Mouse (Mus musculus) forebrain, postnatal 0 days (tissue): ENCODE results near the gene Slc25a15. TPM values are rescaled to one million over a fixed set of nuclear protein-coding genes. Genes with fewer than 3 reads are reported as not detected.
A peak's percentile ranks its signal among the peaks of the same experiment; 100 is the strongest.

ENCODE experiments used
- ATAC-seq: fragments of 200-750 bp; cut with Nextera tagmentation; 2 replicates; pipeline ENCODE4 v1.8.0; 2017; ENCODE audit warnings: mild to moderate bottlenecking, moderate library complexity
- DNase-seq: peaks from one replicate; pipeline ENCODE4 v3.0.0-alpha.2; 2015
- H3K27ac ChIP-seq: fragments of 300-500 bp; sonication (generic); 2 replicates; pipeline ENCODE4 v1.5.1; 2014; ENCODE audit warnings: low read depth, mild to moderate bottlenecking, antibody characterized with exemption, low read length, moderate library complexity, mixed read lengths
- H3K27me3 ChIP-seq: fragments of 300-500 bp; sonication (generic); 2 replicates; pipeline ENCODE4 v1.6.1; 2014; ENCODE audit warnings: mild to moderate bottlenecking, low read length, mixed read lengths; ENCODE audit not compliant: insufficient read depth
- H3K36me3 ChIP-seq: fragments of 300-500 bp; sonication (generic); 2 replicates; pipeline ENCODE4 v1.6.1; 2014; ENCODE audit warnings: mild to moderate bottlenecking, moderate library complexity; ENCODE audit not compliant: insufficient read depth
- H3K4me1 ChIP-seq: fragments of 300-500 bp; sonication (generic); 2 replicates; pipeline ENCODE4 v1.6.1; 2014; ENCODE audit warnings: antibody characterized with exemption; ENCODE audit not compliant: insufficient read depth
- H3K4me2 ChIP-seq: fragments of 300-500 bp; sonication (generic); 2 replicates; pipeline ENCODE4 v1.6.1; 2014; ENCODE audit warnings: low read depth, mild to moderate bottlenecking, moderate library complexity
- H3K4me3 ChIP-seq: fragments of 300-500 bp; sonication (generic); 2 replicates; pipeline ENCODE4 v1.5.1; 2014; ENCODE audit warnings: low read depth, low read length, mixed read lengths
- H3K9ac ChIP-seq: fragments of 300-500 bp; sonication (generic); 2 replicates; pipeline ENCODE4 v1.6.1; 2014; ENCODE audit warnings: mild to moderate bottlenecking
- H3K9me3 ChIP-seq: fragments of 300-500 bp; sonication (generic); 2 replicates; pipeline ENCODE4 v1.6.1; 2016; ENCODE audit warnings: low read length
- CTCF ChIP-seq: sonication (generic); IDR thresholded peaks from 2 replicates; pipeline ENCODE4 v1.5.1; 2016; ENCODE audit warnings: antibody characterized with exemption, control low read depth, low read depth
- WGBS: fragments of 180-500 bp; shearing (Covaris S2); extraction: QIAGEN DNeasy Blood & Tissue Kit; methylation state at CpG from one replicate; pipeline ENCODE4 v1.1.7; 2014; 5-methylcytosine and 5-hydroxymethylcytosine counted together
- polyA plus RNA-seq: library from polyadenylated mRNA; unstranded; fragments of >200 nt; fragmentation: Nextera tagmentation; extraction: Ambion mirVana; gene quantifications from 2 replicates; pipeline ENCODE4 v1.2.1, GENCODE M21; 2015
- total RNA-seq: library from RNA; depleted of rRNA; stranded (reverse); fragments of >200 nt; gene quantifications from 2 replicates; pipeline ENCODE4 v1.2.3, GENCODE M21; 2014; rRNA removed

Gene Slc25a15
- total RNA-seq (6.9 and 7.2 TPM in 2 replicates), polyA plus RNA-seq (6.0 and 7.3 TPM in 2 replicates)

DNA sequence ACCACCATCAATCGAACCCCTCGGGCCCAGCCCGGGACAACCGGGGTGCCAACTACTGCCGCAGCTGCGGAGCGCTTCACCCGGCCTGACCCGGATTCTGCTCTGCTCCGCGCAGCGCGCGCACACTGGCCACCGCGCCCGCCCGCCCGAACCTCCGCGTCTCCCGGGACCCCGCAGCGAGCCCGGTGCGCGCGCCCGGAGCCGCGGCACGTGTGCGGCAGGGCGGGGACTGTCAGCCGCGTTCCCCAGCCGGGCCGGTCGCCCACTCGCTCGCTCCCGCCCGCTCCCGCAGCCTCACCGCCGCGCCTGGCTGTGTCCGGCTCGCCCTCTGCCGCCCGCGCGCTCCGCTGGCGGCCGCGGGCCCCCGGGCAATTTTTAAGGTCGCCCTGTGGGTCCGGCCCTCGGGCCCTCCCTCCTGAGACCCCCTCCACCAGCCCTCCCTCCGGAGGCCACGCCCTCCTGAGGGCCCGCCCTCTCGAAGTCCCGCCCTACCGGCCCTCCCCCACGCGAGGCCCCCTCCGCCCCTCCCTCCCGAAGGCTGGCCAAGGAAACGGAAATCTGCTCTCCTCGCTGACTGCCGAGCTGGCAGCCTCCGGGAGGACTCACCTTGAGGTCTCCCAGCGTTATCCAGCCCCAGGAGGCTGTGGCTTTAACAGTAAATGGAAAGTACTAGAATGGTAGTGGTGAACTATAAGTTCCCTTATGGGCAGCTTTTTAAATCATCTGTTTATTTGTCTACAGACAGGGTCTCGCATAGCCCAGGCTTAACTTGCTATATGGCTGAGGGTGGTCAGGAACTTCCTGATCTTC, at the start of gene Slc25a15:
Slc25a15 (minus strand) TSS at position 456 of the 810 bp plus-strand sequence.
- H3K9ac ChIP-seq, result peak within 1 kb of the TSS; percentile 78
- no peak for TF ChIP-seq CTCF
- ATAC-seq (peak; percentile 94), DNase-seq (peak; percentile 91)
- H3K4me2 ChIP-seq, result peak within 1 kb of the TSS; percentile 75
- H3K9me3 ChIP-seq, result no peaks in the 10 kb centered on the region
- H3K36me3 ChIP-seq, result no peaks in the 10 kb centered on the region
- peak within 1 kb of the TSS; percentile 74 for H3K4me3 ChIP-seq
- H3K4me1 ChIP-seq, result peaks cover 6% of the 10 kb centered on the region; the same call in 1 of the 2 replicates
- H3K27ac ChIP-seq, result peak within 1 kb of the TSS; percentile 77
- no peaks in the 10 kb centered on the region for H3K27me3 ChIP-seq
- whole genome bisulfite sequencing, result 1% methylated on average over 60 of the region's 77 CpGs

- H3K9me3 ChIP-seq, result no peaks in the 10 kb centered on the region
- DNase-seq, result no peak
- H3K4me2 ChIP-seq, result peak overlapping the region; percentile 83
- TF ChIP-seq CTCF, result no peak
- H3K4me3 ChIP-seq, result peak overlapping the region; percentile 92
- H3K27ac ChIP-seq, result peak overlapping the region; percentile 89; the same call in 1 of the 2 replicates
- H3K4me1 ChIP-seq, result 0 out of 2 replicates have a peak, but pooled peaks cover 7% of the 10 kb centered on the region
- no peak for ATAC-seq
- no peaks in the 10 kb centered on the region; the same call in 1 of the 2 replicates for H3K36me3 ChIP-seq
- 19% methylated on average over 8 of the region's 8 CpGs for WGBS
- H3K27me3 ChIP-seq, result no peaks in the 10 kb centered on the region
- peak overlapping the region; percentile 93 for H3K9ac ChIP-seq
These were observed 13.6 kb upstream of the Slc25a15 start for GRCm38 (mm10) chr8:22411971-22412370.

DNA sequence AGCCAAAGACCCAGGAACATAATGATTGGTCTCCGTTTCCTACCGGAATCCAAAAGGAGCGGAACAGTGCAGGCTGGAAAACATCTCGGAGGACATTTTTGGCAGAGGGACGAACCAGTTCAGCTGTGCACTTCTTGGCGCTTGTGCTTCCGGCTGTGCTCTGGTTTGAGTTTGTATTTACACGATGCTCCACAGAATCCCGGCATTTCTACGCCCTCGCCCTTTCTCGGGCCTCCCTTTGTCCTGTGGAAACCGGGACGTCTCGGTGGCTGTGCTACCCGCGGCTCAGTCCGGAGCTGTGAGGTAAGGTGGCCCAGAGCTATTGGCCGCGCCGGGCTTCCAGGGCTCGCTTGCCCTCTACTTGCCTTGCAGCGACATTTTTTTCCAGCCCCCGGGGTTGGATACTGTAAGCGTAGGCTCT, 12.9 kb upstream of the Slc25a15 start, which contains the start of gene Mrps31:
Mrps31 (plus strand) TSS at position 80 of the 421 bp plus-strand sequence.
- peak within 1 kb of the TSS; percentile 93 for H3K9ac ChIP-seq
- no peak for TF ChIP-seq CTCF
- H3K4me2 ChIP-seq, result peak within 1 kb of the TSS; percentile 83
- WGBS, result under 1% methylated on average over 25 of the region's 25 CpGs
- H3K9me3 ChIP-seq, result no peaks in the 10 kb centered on the region
- no peaks in the 10 kb centered on the region for H3K27me3 ChIP-seq
- DNase-seq (peak; percentile 94), ATAC-seq (peak; percentile 98)
- 0 out of 2 replicates have a peak, but pooled peaks cover 7% of the 10 kb centered on the region for H3K4me1 ChIP-seq
- peak within 1 kb of the TSS; percentile 89 for H3K27ac ChIP-seq
- no peaks in the 10 kb centered on the region; the same call in 1 of the 2 replicates for H3K36me3 ChIP-seq
- H3K4me3 ChIP-seq, result peak within 1 kb of the TSS; percentile 92

DNA sequence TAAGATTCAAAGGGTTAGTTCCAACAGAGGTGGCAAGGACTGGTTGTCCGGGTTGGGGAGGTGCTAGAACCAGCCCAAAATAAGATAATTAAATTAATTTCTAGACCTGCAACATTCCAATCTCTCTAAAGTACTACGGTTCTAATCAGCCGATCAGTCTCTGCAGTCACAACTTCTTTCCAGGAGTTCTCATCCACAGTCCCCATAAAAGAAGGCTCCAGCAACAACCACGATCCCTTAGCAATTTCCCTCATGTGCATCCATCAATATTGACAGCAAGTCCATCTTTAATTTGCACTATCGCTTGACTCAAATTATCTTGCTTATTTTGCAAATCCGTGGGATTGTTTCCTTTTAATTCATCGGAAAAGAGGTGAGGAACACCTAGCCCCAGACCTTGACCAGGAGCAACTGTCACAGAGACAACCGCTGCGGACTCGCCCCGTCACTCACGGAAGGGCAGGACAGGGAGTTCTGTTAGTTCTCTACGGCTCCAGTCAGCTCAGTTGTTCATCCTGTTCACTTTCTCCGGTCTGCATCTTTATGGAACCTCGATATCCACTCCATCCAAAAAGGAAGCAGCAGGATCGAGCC, 12.4 kb upstream of the Slc25a15 start:
- Histone ChIP-seq H3K4me1 (0 out of 2 replicates have a peak, but pooled peaks cover 7% of the 10 kb centered on the region), H3K9ac (peak overlapping the region; percentile 93), H3K36me3 (no peaks in the 10 kb centered on the region), H3K4me2 (peak overlapping the region; percentile 83), H3K4me3 (peak overlapping the region; percentile 92), H3K9me3 (no peaks in the 10 kb centered on the region), H3K27me3 (no peaks in the 10 kb centered on the region), H3K27ac (peak overlapping the region; percentile 82)
- 15% methylated on average over 16 of the region's 16 CpGs for WGBS
- ATAC-seq (peak; percentile 5; the same call in 1 of the 2 replicates), DNase-seq (no peak)
- no peak for TF ChIP-seq CTCF

DNA sequence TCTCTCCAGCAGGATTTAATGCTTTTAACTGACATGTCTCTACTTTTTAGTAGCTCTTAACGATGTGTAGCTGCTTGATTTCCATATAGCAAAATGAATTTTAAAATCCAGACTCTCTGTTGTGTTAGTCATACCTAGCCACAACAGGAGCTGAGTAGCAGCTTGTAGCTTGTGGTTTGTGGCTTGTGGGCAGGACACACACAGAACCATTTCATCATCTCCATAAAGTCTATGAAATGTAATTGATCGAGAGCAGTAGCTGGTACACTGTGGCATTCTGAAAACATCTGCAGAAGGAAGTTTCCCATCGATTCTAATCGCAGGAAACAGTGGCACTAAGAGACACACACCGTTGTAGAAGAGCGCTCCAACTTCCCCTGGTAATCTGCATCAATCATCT, 7.3 kb upstream of the Slc25a15 start:
- H3K9ac ChIP-seq, result no peak overlapping the region
- no peaks in the 10 kb centered on the region for H3K27me3 ChIP-seq
- no peak overlapping the region for H3K4me3 ChIP-seq
- H3K4me2 ChIP-seq, result no peak overlapping the region
- no peaks in the 10 kb centered on the region for H3K36me3 ChIP-seq
- H3K27ac ChIP-seq, result no peak overlapping the region
- no peaks in the 10 kb centered on the region for H3K4me1 ChIP-seq
- TF ChIP-seq CTCF, result no peak
- no peak for ATAC-seq
- no peaks in the 10 kb centered on the region for H3K9me3 ChIP-seq
- no peak for DNase-seq
- WGBS, result 73% methylated on average over 6 of the region's 6 CpGs

DNA sequence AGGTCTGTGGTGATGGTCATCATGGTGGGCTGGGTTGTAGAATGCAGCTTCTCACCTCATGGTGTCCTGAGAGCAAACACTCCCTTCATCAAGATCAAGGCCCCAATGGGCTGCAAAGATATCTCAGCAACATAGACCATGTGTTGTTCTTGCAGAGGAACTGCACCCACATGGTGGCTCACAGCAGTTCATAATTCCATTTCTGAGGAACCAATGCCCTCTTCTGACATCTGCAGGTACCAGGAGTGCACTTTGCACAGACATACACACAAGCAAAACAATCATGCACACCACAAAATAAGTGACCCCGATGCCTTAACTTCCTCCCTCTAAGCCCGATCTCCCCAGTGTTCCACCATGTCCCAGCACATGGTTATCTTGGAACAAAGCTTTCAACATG, 4.8 kb upstream of the Slc25a15 start:
- Histone ChIP-seq H3K4me1 (no peaks in the 10 kb centered on the region), H3K36me3 (no peaks in the 10 kb centered on the region), H3K27ac (no peak overlapping the region), H3K27me3 (no peaks in the 10 kb centered on the region), H3K9me3 (no peaks in the 10 kb centered on the region), H3K9ac (no peak overlapping the region), H3K4me2 (no peak overlapping the region), H3K4me3 (no peak overlapping the region)
- ATAC-seq (no peak), DNase-seq (no peak)
- TF ChIP-seq CTCF, result no peak; the same call in 1 of the 2 replicates
- WGBS, result 95% methylated on average over 2 of the region's 2 CpGs

- 89% methylated on average over 4 of the region's 4 CpGs for WGBS
- DNase-seq (no peak), ATAC-seq (no peak)
- Histone ChIP-seq H3K4me1 (peaks cover 6% of the 10 kb centered on the region; the same call in 1 of the 2 replicates), H3K9me3 (no peaks in the 10 kb centered on the region), H3K27me3 (no peaks in the 10 kb centered on the region), H3K36me3 (no peaks in the 10 kb centered on the region), H3K9ac (no peak overlapping the region), H3K4me3 (no peak overlapping the region), H3K4me2 (no peak overlapping the region), H3K27ac (no peak overlapping the region)
- no peak for TF ChIP-seq CTCF
These were observed 2.2 kb upstream of the Slc25a15 start for GRCm38 (mm10) chr8:22400593-22400992.
